Mouse (Mus musculus) layer of hippocampus, adult 2 months (tissue): ENCODE measurements around the gene Calhm2. TPM values are rescaled to one million over a fixed set of nuclear protein-coding genes. Genes with fewer than 3 reads are reported as not detected.

Source experiments
- DNase-seq, 2 experiments: peaks; one replicate each; pipeline ENCODE4 v3.0.0; 2022; ENCODE audit warnings: low spot score in 2 of 2
- H3K27ac ChIP-seq: fragments of 200-600 bp; 2 replicates; pipeline ENCODE4 v1.8.1; 2022
- H3K4me3 ChIP-seq: fragments of 200-600 bp; 2 replicates; pipeline ENCODE4 v1.8.1; 2022; ENCODE audit warnings: mild to moderate bottlenecking
- CTCF ChIP-seq: fragments of 200-600 bp; conservative IDR thresholded peaks from 2 replicates; pipeline ENCODE4 v1.8.1; 2022; ENCODE audit warnings: antibody characterized with exemption, mild to moderate bottlenecking, moderate library complexity
- total RNA-seq, 2 experiments: library from RNA; stranded (reverse); gene quantifications; 2 replicates each; pipeline ENCODE4 v1.2.3; 2021

The Calhm2 gene
- total RNA-seq, 2 experiments from 2014 or later, result 4.1 to 5.5 TPM

DNA sequence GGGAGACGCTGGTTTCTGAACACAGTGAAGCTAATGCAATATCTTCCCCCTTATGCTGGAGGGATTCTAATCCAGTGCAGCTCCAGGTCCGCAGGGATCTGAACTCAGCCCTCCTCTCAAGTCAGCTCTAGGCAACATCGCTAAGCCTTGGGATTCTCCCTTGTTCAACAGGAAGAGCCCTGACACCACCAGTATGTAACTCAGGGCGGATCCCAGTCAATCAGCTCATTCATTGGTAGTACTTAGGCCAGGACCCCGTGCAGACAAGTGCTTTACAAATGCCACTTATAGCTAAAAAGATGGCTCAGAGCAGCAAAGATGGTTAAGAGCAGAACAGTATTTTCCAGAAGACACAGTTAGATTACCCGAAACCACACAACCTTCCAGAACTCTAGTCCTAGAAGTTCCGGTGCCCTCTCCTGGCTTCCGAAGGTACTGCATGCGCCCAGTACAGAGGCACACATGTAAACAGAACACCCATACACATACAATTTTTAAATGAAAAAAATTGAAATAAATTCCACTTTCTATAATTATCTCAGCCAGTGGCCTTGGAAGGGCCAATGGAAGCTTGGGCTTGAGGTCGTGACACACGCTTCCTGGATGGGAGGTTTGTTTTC is 30.8 kb upstream of the Calhm2 start:
- TF ChIP-seq CTCF, result peak; percentile 97
- DNase-seq, result peak; percentile 78 to 92
- Histone ChIP-seq H3K4me3 (peak overlapping the region; percentile 28; the same call in 1 of the 2 replicates), H3K27ac (no peak overlapping the region)

DNA sequence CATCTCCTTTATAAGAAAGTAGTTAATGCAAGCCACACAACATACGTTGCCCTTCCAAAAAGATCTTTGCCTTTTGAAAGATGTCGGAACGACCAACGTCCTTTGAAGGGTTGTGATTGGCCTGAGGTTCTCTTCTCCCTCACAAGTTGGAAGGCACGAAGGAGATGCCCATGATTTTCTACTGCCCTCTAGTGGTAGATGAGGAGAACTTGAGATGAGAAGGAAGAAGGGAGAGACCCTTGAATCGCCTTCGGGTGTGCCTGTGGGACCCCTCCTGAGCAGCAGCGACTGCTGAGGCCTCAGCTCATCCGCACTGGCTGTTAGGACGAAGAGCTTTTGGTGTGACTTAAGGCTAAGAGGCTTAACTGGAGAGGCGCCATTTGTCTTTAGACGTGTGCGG is 30.1 kb upstream of the Calhm2 start:
- no peak for DNase-seq
- TF ChIP-seq CTCF, result peak; percentile 95
- Histone ChIP-seq H3K4me3 (peak overlapping the region; percentile 28; the same call in 1 of the 2 replicates), H3K27ac (no peak overlapping the region)

DNA sequence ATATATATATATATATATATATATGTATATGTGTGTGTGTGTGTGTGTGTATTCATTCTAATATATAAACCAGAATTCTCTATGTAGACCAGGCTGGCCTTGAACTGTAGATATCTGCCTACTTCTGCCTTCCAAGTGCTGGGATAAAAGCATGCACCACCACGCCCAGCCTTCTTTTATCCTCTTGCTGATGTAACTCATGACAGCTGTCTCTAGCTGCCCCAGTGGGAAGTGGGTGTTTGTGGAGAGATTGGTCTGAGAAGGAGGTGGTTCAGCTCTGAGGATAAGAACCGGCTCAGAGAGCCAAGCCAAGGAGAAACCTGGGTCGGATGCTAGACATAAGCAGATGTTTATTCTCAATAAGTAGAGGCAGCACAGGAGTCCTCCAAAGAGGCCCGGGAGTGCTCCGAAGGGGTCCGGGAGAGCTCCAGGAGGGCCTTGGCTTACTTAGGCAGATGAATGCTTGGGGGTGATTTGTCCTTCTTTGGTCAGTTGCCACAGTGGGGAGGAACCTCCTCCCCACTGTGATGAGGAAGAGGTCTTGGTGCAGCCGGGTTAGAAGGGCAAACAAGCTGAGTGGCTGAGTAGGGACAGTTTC is 29.6 kb upstream of the Calhm2 start:
- no peak for TF ChIP-seq CTCF

DNA sequence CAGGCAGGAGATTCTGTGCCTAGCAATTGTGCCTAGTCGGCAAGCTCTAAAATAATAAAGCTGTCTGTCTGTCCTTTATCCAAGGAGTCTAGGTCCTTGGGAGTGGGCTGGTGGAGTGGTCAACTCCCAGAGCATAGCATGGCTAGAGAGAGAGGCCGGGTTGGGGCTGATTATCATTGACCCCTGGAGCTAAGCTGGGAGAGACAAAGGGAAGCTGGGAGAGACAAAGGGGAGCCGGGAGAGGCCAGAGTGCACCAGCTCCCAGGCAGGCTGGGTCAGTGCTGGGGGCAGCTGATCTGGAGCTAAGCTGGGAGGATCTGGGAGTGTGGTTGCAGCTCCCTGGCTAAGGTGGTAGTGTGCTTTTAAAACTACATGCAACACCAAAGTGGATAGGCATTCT is 28.7 kb upstream of the Calhm2 start:
- TF ChIP-seq CTCF, result no peak
- H3K4me3 ChIP-seq, result no peak overlapping the region
- DNase-seq, result no peak
- H3K27ac ChIP-seq, result no peak overlapping the region

More for the DNA sequence above, 29.6 kb upstream of the Calhm2 start:
- H3K4me3 ChIP-seq, result no peak overlapping the region
- no peak for DNase-seq
- H3K27ac ChIP-seq, result no peak overlapping the region

DNA sequence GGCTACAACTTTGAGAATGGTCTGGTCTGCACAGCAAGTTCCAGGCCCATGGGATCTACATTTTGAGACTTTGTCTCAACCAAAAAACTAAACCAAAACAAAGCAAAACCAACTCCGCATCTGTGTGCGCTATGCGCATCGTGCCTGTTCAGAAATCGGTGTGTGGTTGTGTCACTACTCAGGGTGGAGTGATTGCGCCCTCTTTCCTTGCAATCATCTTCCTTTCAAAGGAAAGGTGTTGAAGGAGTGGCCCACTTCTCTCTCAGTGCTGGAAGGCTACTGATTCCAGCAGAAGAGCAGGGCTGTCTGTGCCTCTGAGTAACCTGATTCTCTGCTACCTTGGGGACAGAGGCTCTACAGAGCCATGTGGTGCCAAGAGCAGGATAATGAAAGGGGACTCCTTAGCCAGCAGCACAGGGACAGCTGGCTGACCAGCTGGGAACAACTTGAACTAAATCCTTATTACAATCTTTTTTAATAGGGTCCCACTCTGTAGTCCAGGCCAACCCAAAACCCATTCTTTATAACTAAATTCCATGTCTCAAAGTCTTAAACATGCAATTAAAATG is 25.2 kb upstream of the Calhm2 start:
- TF ChIP-seq CTCF, result no peak
- H3K4me3 ChIP-seq, result no peak overlapping the region
- no peak overlapping the region for H3K27ac ChIP-seq
- DNase-seq, result no peak

DNA sequence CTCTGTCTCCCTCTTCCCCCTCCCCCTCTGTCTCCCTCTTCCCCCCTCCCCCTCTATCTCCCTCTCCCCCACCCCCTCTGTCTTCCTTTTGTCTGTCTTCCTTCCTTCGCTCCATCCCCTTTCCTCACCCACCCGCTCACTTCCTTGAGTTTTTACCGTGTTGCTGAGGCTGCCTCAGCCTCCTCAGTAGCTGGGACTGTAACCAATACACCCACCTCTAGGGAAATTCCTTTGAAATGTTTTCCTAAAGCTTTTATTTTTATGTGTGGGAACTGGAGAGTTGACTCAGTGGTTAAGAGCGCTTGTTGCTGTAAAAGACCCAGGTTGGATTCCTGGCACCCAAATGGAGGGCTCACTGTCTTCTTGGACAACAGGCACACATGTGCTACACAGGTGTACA is 23.6 kb upstream of the Calhm2 start:
- no peak overlapping the region for H3K4me3 ChIP-seq
- DNase-seq, result no peak
- no peak for TF ChIP-seq CTCF
- H3K27ac ChIP-seq, result no peak overlapping the region

DNA sequence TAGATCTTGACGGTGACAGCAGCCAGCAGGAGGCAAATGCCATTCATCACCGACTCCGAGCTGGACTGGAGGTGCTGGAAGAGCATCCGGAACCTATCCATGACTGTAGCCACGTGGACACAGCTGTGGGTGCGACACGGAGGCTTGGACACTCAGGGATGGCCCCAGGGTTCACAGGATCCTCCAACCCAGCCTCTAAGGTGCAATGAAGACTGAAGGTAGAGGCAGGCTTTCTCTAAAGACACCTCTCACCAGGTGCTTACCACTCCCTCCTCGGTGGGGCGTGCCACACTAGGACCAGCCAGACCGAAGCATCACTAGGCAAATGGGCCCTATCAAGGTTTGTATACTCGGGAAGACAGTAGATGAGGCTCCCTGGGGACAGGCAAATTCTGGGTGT is 19.6 kb upstream of the Calhm2 start, which contains the start of gene Calhm3:
Gene Calhm3, minus strand, starts transcription at position 101 of the 400 bp plus-strand sequence.
- Histone ChIP-seq H3K4me3 (no peak within 1 kb of the TSS), H3K27ac (no peak within 1 kb of the TSS)
- no peak for TF ChIP-seq CTCF
- DNase-seq, result no peak

DNA sequence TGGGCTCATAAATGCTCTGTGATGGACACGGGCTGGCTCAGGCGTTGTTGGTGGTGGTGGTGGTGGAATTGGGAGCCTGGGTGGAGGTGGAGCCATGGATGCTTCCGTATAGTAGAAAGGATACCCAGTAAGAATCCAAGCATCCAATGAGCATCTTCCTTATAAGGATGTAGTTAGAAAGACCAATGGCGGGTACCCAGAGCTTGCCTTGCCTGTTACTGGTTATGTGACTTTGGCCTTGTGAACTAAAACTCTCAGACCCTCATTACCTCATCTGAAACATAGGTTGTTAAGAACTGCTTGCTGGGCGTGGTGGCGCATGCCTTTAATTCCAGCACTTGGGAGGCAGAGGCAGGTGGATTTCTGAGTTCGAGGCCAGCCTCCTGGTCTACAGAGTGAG is 15.7 kb upstream of the Calhm2 start:
- no peak for DNase-seq
- H3K27ac ChIP-seq, result no peak overlapping the region
- no peak for TF ChIP-seq CTCF
- H3K4me3 ChIP-seq, result no peak overlapping the region

DNA sequence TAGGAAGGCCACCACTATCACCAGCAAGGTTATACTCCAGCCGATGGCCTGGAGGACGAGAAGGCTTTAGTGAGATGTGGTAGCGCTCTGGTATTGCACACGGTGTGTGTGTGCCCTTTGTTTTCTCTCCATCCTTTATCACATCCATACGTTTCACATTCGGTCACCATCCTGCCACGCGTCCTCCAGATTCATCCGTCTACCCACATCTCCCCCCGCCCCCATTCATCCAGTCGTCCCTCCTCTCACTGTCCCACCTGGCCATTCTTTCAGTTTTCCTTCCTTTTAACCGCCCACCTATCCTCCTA is 13.9 kb upstream of the Calhm2 start:
- Histone ChIP-seq H3K4me3 (peak overlapping the region; percentile 46; the same call in 1 of the 2 replicates), H3K27ac (peak overlapping the region; percentile 46; the same call in 1 of the 2 replicates)
- no peak; the same call in 1 of the 2 replicates for TF ChIP-seq CTCF
- DNase-seq, result no peak

DNA sequence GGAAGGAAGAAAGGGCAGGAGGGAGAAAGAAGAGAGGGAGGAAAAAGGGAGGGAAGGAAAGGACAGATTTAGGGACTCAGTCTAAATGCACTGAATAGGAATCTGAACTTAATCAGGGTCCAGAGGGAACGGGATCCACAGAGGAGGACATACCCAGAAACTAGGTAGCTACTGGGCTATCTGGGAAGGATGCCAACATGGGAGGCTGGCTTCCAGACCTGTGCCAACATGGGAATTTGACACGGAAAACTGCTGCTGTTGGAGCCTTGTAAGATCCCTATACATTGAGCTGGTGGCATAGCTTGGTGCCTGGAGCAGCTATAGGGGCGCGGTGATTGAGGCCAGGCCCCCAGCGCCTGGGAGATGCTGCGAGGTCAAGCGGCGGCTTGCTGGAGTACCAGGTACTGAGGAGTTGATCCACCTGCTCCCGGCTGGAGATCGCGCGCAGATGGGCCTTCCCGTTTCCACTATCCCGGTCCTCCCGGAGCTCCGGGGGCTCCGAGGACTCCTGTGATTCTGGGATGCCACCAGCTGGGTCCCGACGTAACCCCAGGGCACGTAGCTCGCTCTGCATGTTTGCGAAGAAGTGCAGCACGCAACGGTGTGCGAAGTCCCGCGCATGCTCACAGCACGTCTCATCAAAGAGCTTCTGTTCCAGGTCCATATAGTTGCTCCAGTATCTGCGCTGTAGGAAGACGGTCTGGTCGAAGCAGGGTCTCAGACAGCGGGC is 13.4 kb upstream of the Calhm2 start:
- Histone ChIP-seq H3K4me3 (peak overlapping the region; percentile 46), H3K27ac (peak overlapping the region; percentile 46; the same call in 1 of the 2 replicates)
- no peak for TF ChIP-seq CTCF
- peak in 1 of 2 experiments; percentile 37 for DNase-seq

DNA sequence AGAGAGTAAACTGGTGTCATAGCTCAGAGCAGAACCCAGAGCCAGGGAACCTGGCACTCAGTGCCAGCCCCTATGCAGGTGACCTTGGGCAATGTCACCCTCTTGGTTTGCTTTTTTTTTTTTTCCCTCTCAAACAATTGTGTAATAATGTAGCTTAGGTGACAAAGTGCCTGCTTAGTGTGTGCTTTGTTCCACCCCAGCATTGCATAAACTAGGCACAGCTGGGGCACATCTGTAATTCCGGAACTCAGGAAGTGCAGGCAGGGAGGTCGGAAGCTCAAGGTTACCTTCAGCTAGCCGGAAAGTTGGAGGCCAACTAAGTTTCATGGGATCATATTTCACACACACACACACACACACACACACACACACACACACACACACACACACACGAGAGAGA is 11.8 kb upstream of the Calhm2 start:
- TF ChIP-seq CTCF, result no peak
- Histone ChIP-seq H3K27ac (no peak overlapping the region), H3K4me3 (no peak overlapping the region)
- DNase-seq, result no peak

DNA sequence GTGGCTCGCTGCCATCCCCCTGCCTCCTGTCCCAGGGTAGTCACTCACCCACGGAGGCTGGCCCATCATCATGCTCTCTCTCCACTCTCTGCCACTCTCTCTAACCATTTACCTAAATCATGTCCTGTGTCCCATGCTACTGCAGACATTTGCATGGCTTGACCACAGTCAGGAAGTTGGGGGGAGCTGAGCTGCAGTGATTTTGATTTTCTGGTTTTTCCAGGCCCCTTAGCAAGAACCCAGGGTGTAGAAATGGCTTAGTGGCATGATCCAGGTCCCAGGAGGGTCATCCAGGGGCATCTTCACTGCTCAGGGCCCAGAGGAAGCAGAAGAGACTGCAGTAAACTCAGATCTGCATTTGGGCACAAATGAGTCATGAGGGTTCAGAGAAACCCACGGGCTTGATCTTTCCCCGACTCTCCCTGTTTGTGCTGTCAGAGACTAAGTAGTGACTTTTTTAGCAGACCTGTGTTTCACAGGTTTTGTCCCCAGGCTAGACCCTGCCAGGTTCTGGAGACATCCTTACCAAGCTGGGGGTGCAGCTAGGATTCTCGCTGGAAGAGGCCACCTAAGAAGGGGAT is 10.3 kb upstream of the Calhm2 start:
- H3K4me3 ChIP-seq, result no peak overlapping the region
- TF ChIP-seq CTCF, result no peak
- no peak overlapping the region for H3K27ac ChIP-seq
- no peak for DNase-seq

DNA sequence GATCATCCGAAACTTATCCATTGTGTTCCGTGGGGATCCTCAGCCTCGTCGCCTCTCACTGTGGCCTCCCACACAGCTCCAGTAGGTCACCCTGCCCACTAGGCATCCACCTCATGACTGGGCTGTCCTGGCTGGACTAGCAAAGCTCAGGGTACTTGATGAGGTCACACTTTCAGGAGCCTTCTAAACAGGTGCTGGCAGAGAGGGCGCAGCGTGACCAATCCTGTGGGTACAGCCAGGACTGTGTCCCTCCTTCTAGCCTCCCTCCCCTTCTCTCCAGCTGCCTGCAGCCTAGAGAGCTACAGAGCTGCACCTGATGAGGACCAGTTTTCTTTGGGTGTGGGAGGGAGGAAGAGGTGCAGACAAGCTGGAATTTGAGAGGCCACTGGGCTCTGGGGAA is 6.1 kb upstream of the Calhm2 start, which contains the start of gene Calhm1:
Gene Calhm1, minus strand, starts transcription at position 101 of the 400 bp plus-strand sequence.
- DNase-seq, result no peak
- TF ChIP-seq CTCF, result no peak
- Histone ChIP-seq H3K4me3 (no peak within 1 kb of the TSS), H3K27ac (no peak within 1 kb of the TSS)
